Mouse (Mus musculus) embryonic facial prominence, embryonic 14.5 days (tissue): ENCODE results near the gene Me3. TPM values are rescaled to one million over a fixed set of nuclear protein-coding genes. Genes with fewer than 3 reads are reported as not detected.

Experiments used
- ATAC-seq: fragments of 200-750 bp; cut with Nextera tagmentation; 2 replicates; pipeline ENCODE4 v1.8.0; 2017; ENCODE audit warnings: low read depth, moderate number of reproducible peaks, moderate TSS enrichment
- DNase-seq: peaks from one replicate; pipeline ENCODE4 v3.0.0-alpha.2; 2015; ENCODE audit warnings: low spot score
- H3K27ac ChIP-seq: fragments of 300-500 bp; sonication (generic); replicated peaks from 2 replicates; pipeline ENCODE4 v1.5.1; 2014; ENCODE audit warnings: low read depth, mild to moderate bottlenecking, low read length, moderate library complexity
- H3K27me3 ChIP-seq: fragments of 300-500 bp; sonication (generic); replicated peaks from 2 replicates; pipeline ENCODE4 v1.6.1; 2014; ENCODE audit warnings: low read length; ENCODE audit not compliant: control insufficient read depth, insufficient read depth
- H3K36me3 ChIP-seq: fragments of 300-500 bp; sonication (generic); 2 replicates; pipeline ENCODE4 v1.6.1; 2014; ENCODE audit warnings: low read length, mixed read lengths; ENCODE audit not compliant: control insufficient read depth, insufficient read depth
- H3K4me1 ChIP-seq: fragments of 300-500 bp; sonication (generic); 2 replicates; pipeline ENCODE4 v1.6.1; 2014; ENCODE audit warnings: antibody characterized with exemption, low read length; ENCODE audit not compliant: control insufficient read depth, insufficient read depth
- H3K4me2 ChIP-seq: fragments of 300-500 bp; sonication (generic); 2 replicates; pipeline ENCODE4 v1.6.1; 2014; ENCODE audit warnings: low read depth, mild to moderate bottlenecking, low read length, moderate library complexity, mixed read lengths
- H3K4me3 ChIP-seq: fragments of 300-500 bp; sonication (generic); 2 replicates; pipeline ENCODE4 v1.5.1; 2014; ENCODE audit warnings: low read depth, mild to moderate bottlenecking, low read length
- H3K9ac ChIP-seq: fragments of 300-500 bp; sonication (generic); 2 replicates; pipeline ENCODE4 v1.6.1; 2014; ENCODE audit warnings: low read depth, mild to moderate bottlenecking, low read length, moderate library complexity, mixed read lengths
- H3K9me3 ChIP-seq: fragments of 300-500 bp; sonication (generic); 2 replicates; pipeline ENCODE4 v1.6.1; 2016; ENCODE audit warnings: low read length; ENCODE audit not compliant: control insufficient read depth
- WGBS: fragments of 180-500 bp; shearing (Covaris S2); extraction: QIAGEN DNeasy Blood & Tissue Kit; methylation state at CpG from one replicate; pipeline ENCODE4 v1.1.7; 2014; 5-methylcytosine and 5-hydroxymethylcytosine counted together
- polyA plus RNA-seq: library from polyadenylated mRNA; unstranded; fragments of >200 nt; fragmentation: Nextera tagmentation; extraction: Ambion mirVana; gene quantifications from 2 replicates; pipeline ENCODE4 v1.2.1, GENCODE M21; 2014

Me3 gene
- polyA plus RNA-seq, 1 experiment from 2014 or later = 1.9 TPM

GRCm38 (mm10) chr7:89837841-89838240, 205.6 kb downstream of the Me3 start:
- ATAC-seq (no peak), DNase-seq (no peak)
- no peak overlapping the region for H3K4me3 ChIP-seq
- H3K9ac ChIP-seq = no peak overlapping the region
- H3K27me3 ChIP-seq = no peaks in the 10 kb centered on the region
- H3K27ac ChIP-seq = no peak overlapping the region
- no peaks in the 10 kb centered on the region for H3K9me3 ChIP-seq
- H3K4me2 ChIP-seq = no peak overlapping the region
- H3K36me3 ChIP-seq = no peaks in the 10 kb centered on the region
- WGBS = 46% methylated on average over 4 of the region's 4 CpGs
- no peaks in the 10 kb centered on the region for H3K4me1 ChIP-seq

DNA sequence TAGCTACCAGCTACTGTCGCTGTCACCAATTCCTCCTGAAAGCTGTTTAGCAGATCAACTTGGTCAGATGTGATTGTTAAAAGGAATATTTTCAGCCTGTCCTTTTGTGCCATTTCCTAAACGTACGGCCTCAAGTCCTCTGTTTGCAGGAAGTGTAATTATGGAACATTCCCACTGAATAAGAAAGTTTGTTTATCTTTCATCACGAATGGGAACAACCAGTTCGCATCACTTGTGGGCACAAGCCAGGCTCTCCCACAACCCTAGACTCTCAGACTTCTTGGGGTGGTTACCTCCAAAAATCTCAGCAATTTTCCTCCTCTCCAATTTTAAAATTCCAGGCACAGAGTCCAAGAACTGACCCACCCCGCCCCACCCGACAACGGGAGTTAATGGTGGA, 207.5 kb downstream of the Me3 start:
- Histone ChIP-seq H3K4me1 (no peaks in the 10 kb centered on the region), H3K27ac (no peak overlapping the region), H3K9ac (no peak overlapping the region), H3K27me3 (no peaks in the 10 kb centered on the region), H3K9me3 (no peaks in the 10 kb centered on the region), H3K36me3 (no peaks in the 10 kb centered on the region), H3K4me2 (no peak overlapping the region), H3K4me3 (no peak overlapping the region)
- no peak for DNase-seq
- ATAC-seq = no peak
- 69% methylated on average over 8 of the region's 8 CpGs for WGBS

GRCm38 (mm10) chr7:89841670-89842403, 209.6 kb downstream of the Me3 start:
- 32% methylated on average over 15 of the region's 15 CpGs for WGBS
- Histone ChIP-seq H3K27ac (no peak overlapping the region), H3K9me3 (no peaks in the 10 kb centered on the region), H3K27me3 (no peaks in the 10 kb centered on the region), H3K4me3 (no peak overlapping the region), H3K9ac (no peak overlapping the region), H3K36me3 (no peaks in the 10 kb centered on the region), H3K4me1 (no peaks in the 10 kb centered on the region), H3K4me2 (peak overlapping the region; percentile 3; the same call in 1 of the 2 replicates)
- ATAC-seq = peak; percentile 66
- DNase-seq = peak; percentile 94

DNA sequence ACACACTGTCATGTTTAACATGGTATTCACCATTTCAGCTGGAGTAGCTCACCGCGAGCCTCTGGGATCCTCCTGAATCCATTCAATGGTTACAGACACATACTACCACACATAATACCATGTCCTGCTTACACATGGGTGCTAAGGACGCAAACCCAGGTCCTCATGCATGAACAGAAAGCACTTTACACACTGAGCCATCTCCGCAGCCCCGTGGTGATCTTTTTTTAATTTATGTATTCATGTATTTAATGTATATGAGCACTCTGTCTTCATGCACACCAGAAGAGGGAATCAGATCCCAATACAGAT, 210.2 kb downstream of the Me3 start:
- no peaks in the 10 kb centered on the region for H3K9me3 ChIP-seq
- 84% methylated on average over 5 of the region's 5 CpGs for WGBS
- DNase-seq = no peak

DNA sequence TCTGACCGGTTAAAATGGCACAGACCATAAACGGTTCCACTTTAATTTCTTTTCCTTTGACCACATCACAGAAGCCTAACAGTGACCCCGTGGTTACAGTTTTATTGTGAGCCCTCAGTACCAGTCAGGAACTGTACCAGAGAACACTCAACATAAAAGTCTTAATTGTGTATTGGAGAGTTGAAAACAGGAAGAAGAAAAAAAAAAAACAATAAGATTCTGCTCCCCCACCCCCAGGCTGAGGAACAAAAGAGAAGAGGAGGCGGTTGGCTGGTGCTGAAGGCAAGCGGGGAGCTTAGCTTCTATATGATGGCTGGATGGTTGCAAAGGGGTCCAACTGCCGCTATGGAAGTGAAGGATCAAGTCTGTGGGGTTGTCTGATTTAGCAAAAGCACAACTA, 210.9 kb downstream of the Me3 start:
- ATAC-seq (no peak), DNase-seq (no peak)
- H3K27me3 ChIP-seq = no peaks in the 10 kb centered on the region
- H3K36me3 ChIP-seq = no peaks in the 10 kb centered on the region
- no peaks in the 10 kb centered on the region for H3K9me3 ChIP-seq
- H3K4me2 ChIP-seq = no peak overlapping the region
- H3K9ac ChIP-seq = no peak overlapping the region
- 54% methylated on average over 6 of the region's 6 CpGs for WGBS
- no peaks in the 10 kb centered on the region for H3K4me1 ChIP-seq
- no peak overlapping the region for H3K27ac ChIP-seq
- H3K4me3 ChIP-seq = no peak overlapping the region

More for the DNA sequence above, 210.2 kb downstream of the Me3 start:
- no peak overlapping the region for H3K27ac ChIP-seq
- no peak for ATAC-seq
- H3K27me3 ChIP-seq = no peaks in the 10 kb centered on the region
- H3K4me3 ChIP-seq = no peak overlapping the region
- H3K9ac ChIP-seq = no peak overlapping the region
- no peak overlapping the region for H3K4me2 ChIP-seq
- no peaks in the 10 kb centered on the region for H3K36me3 ChIP-seq
- H3K4me1 ChIP-seq = no peaks in the 10 kb centered on the region

DNA sequence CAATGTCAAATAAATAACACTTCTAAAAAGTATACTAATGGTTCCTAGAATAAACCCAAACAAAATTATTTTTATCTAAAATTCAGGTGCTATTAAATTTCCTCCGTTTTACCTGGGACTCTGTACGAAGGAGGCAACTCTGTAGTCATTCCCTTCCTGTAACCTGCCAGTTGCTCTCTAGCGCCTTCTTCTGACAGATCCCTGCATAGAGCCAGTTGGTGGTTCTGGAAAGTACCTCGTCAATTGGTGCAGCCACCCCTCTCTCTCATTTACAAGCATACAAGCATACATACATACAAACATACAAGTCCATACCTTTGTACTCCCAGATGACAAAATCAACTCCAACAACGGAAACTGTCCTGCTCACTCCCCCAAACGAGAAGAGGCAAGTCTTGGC, 211.3 kb downstream of the Me3 start:
- no peaks in the 10 kb centered on the region for H3K4me1 ChIP-seq
- no peak overlapping the region for H3K4me3 ChIP-seq
- no peaks in the 10 kb centered on the region for H3K9me3 ChIP-seq
- no peaks in the 10 kb centered on the region for H3K27me3 ChIP-seq
- H3K9ac ChIP-seq = no peak overlapping the region
- DNase-seq (no peak), ATAC-seq (no peak)
- H3K36me3 ChIP-seq = no peaks in the 10 kb centered on the region
- 23% methylated on average over 6 of the region's 6 CpGs for WGBS
- H3K4me2 ChIP-seq = no peak overlapping the region
- H3K27ac ChIP-seq = no peak overlapping the region

GRCm38 (mm10) chr7:89845669-89846068, 213.5 kb downstream of the Me3 start:
- Histone ChIP-seq H3K27me3 (no peaks in the 10 kb centered on the region), H3K36me3 (no peaks in the 10 kb centered on the region), H3K27ac (no peak overlapping the region), H3K4me3 (no peak overlapping the region), H3K4me2 (no peak overlapping the region), H3K9ac (no peak overlapping the region), H3K4me1 (no peaks in the 10 kb centered on the region), H3K9me3 (no peaks in the 10 kb centered on the region)
- DNase-seq (no peak), ATAC-seq (no peak)
- WGBS = 69% methylated on average over 4 of the region's 4 CpGs

- H3K9me3 ChIP-seq = no peaks in the 10 kb centered on the region
- H3K27ac ChIP-seq = no peak overlapping the region
- no peak overlapping the region for H3K9ac ChIP-seq
- no peak overlapping the region for H3K4me3 ChIP-seq
- H3K36me3 ChIP-seq = no peaks in the 10 kb centered on the region
- no peaks in the 10 kb centered on the region; the same call in 1 of the 2 replicates for H3K4me1 ChIP-seq
- ATAC-seq (no peak), DNase-seq (no peak)
- no peak overlapping the region for H3K4me2 ChIP-seq
- H3K27me3 ChIP-seq = no peaks in the 10 kb centered on the region
- 69% methylated on average over 3 of the region's 3 CpGs for WGBS
These were observed 218.3 kb downstream of the Me3 start for GRCm38 (mm10) chr7:89850510-89850909.
